Mouse (Mus musculus): ENCODE results near the gene Krt10. TPM values are rescaled to one million over a fixed set of nuclear protein-coding genes. Genes with fewer than 3 reads are reported as not detected.

The Krt10 gene
- total and polyA plus RNA-seq, 2 experiments from 2014 or later: 0.84 to 22.6 TPM

DNA sequence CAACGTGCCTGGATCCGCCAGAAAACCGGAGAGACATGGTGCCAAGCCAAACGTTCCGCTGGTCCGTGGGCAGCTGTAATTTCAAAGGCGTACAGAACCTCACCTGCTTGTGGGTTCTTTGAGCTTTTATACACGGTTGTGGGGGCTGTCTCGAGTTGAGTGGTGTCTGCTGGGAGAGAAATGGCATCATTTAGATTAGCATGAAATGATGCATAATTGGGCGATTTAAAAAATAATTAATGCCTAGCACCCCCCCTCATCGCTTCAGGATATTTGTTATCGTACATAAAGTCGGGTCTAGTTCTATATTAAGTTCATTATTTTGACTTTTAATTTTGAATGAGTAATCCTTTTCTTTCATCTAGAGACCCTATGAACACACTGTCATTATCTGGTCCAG is 14.4 kb downstream of the Krt10 start, which contains the start of gene Krt28:
TSS of gene Krt28 (minus strand) at position 101 of the 400 bp plus-strand sequence.
- no peak within 1 kb of the TSS for H3K4me3 ChIP-seq (ENCODE audit: low read depth, low read length)
- no peaks in the 10 kb centered on the region for H3K36me3 ChIP-seq (replicated peaks; ENCODE audit: control insufficient read depth, insufficient read depth, low read length)
- H3K4me1 ChIP-seq (ENCODE audit: control insufficient read depth, insufficient read depth): no peaks in the 10 kb centered on the region
- H3K27ac ChIP-seq (ENCODE audit: low read depth): no peak within 1 kb of the TSS
- no peak within 1 kb of the TSS for H3K9ac ChIP-seq (replicated peaks; ENCODE audit: low read depth, low read length)
- no peak within 1 kb of the TSS for H3K4me2 ChIP-seq (ENCODE audit: low read depth, low read length)
- DNase-seq (ENCODE audit: low spot score): no peak
- 77% methylated on average over 13 of the region's 13 CpGs for WGBS
- ATAC-seq (ENCODE audit: insufficient read depth, low read depth): no peak
- 0 out of 2 replicates have a peak, but pooled peaks cover 7% of the 10 kb centered on the region for H3K27me3 ChIP-seq (ENCODE audit: control insufficient read depth, insufficient read depth, low read length)
- TF ChIP-seq CTCF (IDR thresholded peaks at IDR 0.05; ENCODE audit: low read depth): no peak
- no peak for TF ChIP-seq EP300 (IDR thresholded peaks at IDR 0.05; ENCODE audit: low read depth)
- no peaks in the 10 kb centered on the region for H3K9me3 ChIP-seq (replicated peaks; ENCODE audit: control insufficient read depth, low read length)

DNA sequence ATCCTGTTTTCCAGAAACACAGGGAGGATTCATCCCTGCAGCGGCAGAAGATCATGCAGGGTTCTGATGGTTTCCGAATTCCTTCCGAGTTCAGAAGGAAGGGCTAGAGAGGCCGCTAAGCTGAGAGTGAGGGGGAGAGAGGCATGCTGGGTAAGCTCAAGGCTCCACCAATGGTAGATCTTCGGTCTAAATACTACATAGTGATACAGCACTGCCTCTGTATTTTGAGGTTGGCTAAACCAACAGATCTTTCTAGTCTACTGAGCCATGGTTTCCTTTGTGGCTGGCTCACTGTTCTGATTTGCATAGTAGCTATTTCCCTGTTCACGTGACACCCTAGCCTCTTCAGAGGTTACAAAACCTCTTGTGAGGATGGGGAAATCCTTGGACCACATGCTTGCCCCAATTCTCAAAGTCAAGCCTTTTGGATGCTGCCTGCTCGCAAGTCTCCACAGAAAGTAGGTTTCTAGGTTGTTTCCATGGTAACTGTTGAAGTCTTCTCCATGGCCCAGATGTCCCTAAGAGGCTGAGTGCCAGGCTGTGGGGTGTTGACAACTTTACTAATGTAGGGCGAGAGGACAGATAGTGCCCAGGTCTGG is 19.2 kb downstream of the Krt10 start:
- H3K27me3 ChIP-seq (ENCODE audit: control insufficient read depth, insufficient read depth, low read length): 0 out of 2 replicates have a peak, but pooled peaks cover 4% of the 10 kb centered on the region
- H3K4me3 ChIP-seq (ENCODE audit: low read depth, low read length): no peak overlapping the region
- H3K4me1 ChIP-seq (ENCODE audit: control insufficient read depth, insufficient read depth): no peaks in the 10 kb centered on the region
- H3K9ac ChIP-seq (replicated peaks; ENCODE audit: low read depth, low read length): no peak overlapping the region
- H3K9me3 ChIP-seq (replicated peaks; ENCODE audit: control insufficient read depth, low read length): no peaks in the 10 kb centered on the region
- H3K36me3 ChIP-seq (replicated peaks; ENCODE audit: control insufficient read depth, insufficient read depth, low read length): no peaks in the 10 kb centered on the region
- ATAC-seq (ENCODE audit: insufficient read depth, low read depth) (no peak), DNase-seq (ENCODE audit: low spot score) (no peak)
- no peak overlapping the region for H3K27ac ChIP-seq (ENCODE audit: low read depth)
- 78% methylated on average over 8 of the region's 8 CpGs for WGBS
- no peak for TF ChIP-seq EP300 (IDR thresholded peaks at IDR 0.05; ENCODE audit: low read depth)
- no peak for TF ChIP-seq CTCF (IDR thresholded peaks at IDR 0.05; ENCODE audit: low read depth)
- no peak overlapping the region for H3K4me2 ChIP-seq (ENCODE audit: low read depth, low read length)

DNA sequence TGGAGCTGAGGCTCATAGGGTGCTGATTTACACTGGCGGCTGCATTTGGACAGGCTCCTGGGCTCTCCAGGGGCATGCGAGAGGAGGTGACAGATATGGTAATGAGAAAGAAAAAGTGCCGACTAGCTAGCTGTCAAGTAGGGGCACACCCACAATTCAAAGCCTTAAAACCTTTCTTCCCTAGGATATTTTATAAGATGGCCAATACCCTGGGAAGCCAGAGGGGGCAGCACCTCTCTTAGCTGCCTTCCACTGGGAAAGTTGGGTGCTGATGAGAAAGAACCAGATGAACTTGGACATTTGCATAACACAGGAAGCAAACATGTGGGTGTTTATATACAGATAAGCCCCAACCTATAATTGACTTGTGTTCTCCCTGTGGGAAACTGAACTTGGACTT is 19.9 kb downstream of the Krt10 start:
- peak; percentile 47 for TF ChIP-seq CTCF (IDR thresholded peaks at IDR 0.05; ENCODE audit: low read depth)
- TF ChIP-seq EP300 (IDR thresholded peaks at IDR 0.05; ENCODE audit: low read depth): no peak
- no peaks in the 10 kb centered on the region for H3K27me3 ChIP-seq (ENCODE audit: control insufficient read depth, insufficient read depth, low read length)
- WGBS: 6% methylated on average over 3 of the region's 3 CpGs
- H3K36me3 ChIP-seq (replicated peaks; ENCODE audit: control insufficient read depth, insufficient read depth, low read length): no peaks in the 10 kb centered on the region
- DNase-seq (ENCODE audit: low spot score) (no peak), ATAC-seq (ENCODE audit: insufficient read depth, low read depth) (no peak)
- H3K4me3 ChIP-seq (ENCODE audit: low read depth, low read length): no peak overlapping the region
- no peak overlapping the region for H3K9ac ChIP-seq (replicated peaks; ENCODE audit: low read depth, low read length)
- H3K4me2 ChIP-seq (ENCODE audit: low read depth, low read length): no peak overlapping the region
- no peak overlapping the region for H3K27ac ChIP-seq (ENCODE audit: low read depth)
- H3K9me3 ChIP-seq (replicated peaks; ENCODE audit: control insufficient read depth, low read length): no peaks in the 10 kb centered on the region
- no peaks in the 10 kb centered on the region for H3K4me1 ChIP-seq (ENCODE audit: control insufficient read depth, insufficient read depth)

DNA sequence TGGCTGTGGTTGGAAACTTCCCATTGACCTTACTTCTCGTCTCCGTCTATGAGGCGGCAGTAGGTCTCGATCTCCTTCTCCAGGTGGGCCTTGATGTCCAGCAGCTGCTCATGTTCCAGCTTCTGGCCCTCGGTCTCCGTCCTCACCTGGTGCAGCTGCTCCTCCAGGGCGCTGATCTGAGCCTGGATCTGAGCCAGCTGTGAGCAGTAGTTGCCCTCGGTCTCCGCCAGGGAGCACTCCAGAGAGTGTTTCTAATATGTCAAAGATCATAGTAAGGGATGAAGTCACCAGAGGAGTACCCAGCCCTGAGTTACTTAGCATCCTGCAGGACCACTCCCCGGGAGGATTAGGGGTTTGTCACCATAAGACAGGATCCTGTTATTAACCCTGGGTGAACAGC is 22.4 kb downstream of the Krt10 start:
- no peaks in the 10 kb centered on the region for H3K27me3 ChIP-seq (ENCODE audit: control insufficient read depth, insufficient read depth, low read length)
- 36% methylated on average over 10 of the region's 10 CpGs for WGBS
- no peak overlapping the region for H3K4me2 ChIP-seq (ENCODE audit: low read depth, low read length)
- H3K27ac ChIP-seq (ENCODE audit: low read depth): no peak overlapping the region
- no peaks in the 10 kb centered on the region for H3K36me3 ChIP-seq (replicated peaks; ENCODE audit: control insufficient read depth, insufficient read depth, low read length)
- ATAC-seq (ENCODE audit: insufficient read depth, low read depth): no peak
- H3K9me3 ChIP-seq (replicated peaks; ENCODE audit: control insufficient read depth, low read length): no peaks in the 10 kb centered on the region
- H3K4me1 ChIP-seq (ENCODE audit: control insufficient read depth, insufficient read depth): no peaks in the 10 kb centered on the region
- TF ChIP-seq EP300 (IDR thresholded peaks at IDR 0.05; ENCODE audit: low read depth): no peak
- no peak for TF ChIP-seq CTCF (IDR thresholded peaks at IDR 0.05; ENCODE audit: low read depth)
- no peak overlapping the region for H3K4me3 ChIP-seq (ENCODE audit: low read depth, low read length)
- DNase-seq (ENCODE audit: low spot score): no peak
- no peak overlapping the region for H3K9ac ChIP-seq (replicated peaks; ENCODE audit: low read depth, low read length)

- no peak for ATAC-seq (ENCODE audit: insufficient read depth, low read depth)
- Histone ChIP-seq H3K27me3 (ENCODE audit: control insufficient read depth, insufficient read depth, low read length) (no peaks in the 10 kb centered on the region), H3K36me3 (replicated peaks; ENCODE audit: control insufficient read depth, insufficient read depth, low read length) (no peaks in the 10 kb centered on the region), H3K9ac (replicated peaks; ENCODE audit: low read depth, low read length) (no peak overlapping the region), H3K9me3 (replicated peaks; ENCODE audit: control insufficient read depth, low read length) (no peaks in the 10 kb centered on the region), H3K4me3 (ENCODE audit: low read depth, low read length) (no peak overlapping the region), H3K27ac (ENCODE audit: low read depth) (no peak overlapping the region), H3K4me1 (ENCODE audit: control insufficient read depth, insufficient read depth) (no peaks in the 10 kb centered on the region), H3K4me2 (ENCODE audit: low read depth, low read length) (no peak overlapping the region)
- no peak for TF ChIP-seq EP300 (IDR thresholded peaks at IDR 0.05; ENCODE audit: low read depth)
- TF ChIP-seq CTCF (IDR thresholded peaks at IDR 0.05; ENCODE audit: low read depth): peak; percentile 63
- DNase-seq (ENCODE audit: low spot score): peak; percentile 13
- WGBS: 24% methylated on average over 9 of the region's 9 CpGs
Measured at GRCm38 (mm10) chr11:99364412-99364811, 24.8 kb downstream of the Krt10 start.

GRCm38 (mm10) chr11:99361423-99361822 is 27.7 kb downstream of the Krt10 start:
- Histone ChIP-seq H3K27ac (ENCODE audit: low read depth) (no peak overlapping the region), H3K27me3 (ENCODE audit: control insufficient read depth, insufficient read depth, low read length) (no peaks in the 10 kb centered on the region), H3K4me2 (ENCODE audit: low read depth, low read length) (no peak overlapping the region), H3K36me3 (replicated peaks; ENCODE audit: control insufficient read depth, insufficient read depth, low read length) (no peaks in the 10 kb centered on the region), H3K9ac (replicated peaks; ENCODE audit: low read depth, low read length) (no peak overlapping the region), H3K4me3 (ENCODE audit: low read depth, low read length) (no peak overlapping the region), H3K4me1 (ENCODE audit: control insufficient read depth, insufficient read depth) (no peaks in the 10 kb centered on the region), H3K9me3 (replicated peaks; ENCODE audit: control insufficient read depth, low read length) (no peaks in the 10 kb centered on the region)
- no peak for DNase-seq (ENCODE audit: low spot score)
- ATAC-seq (ENCODE audit: insufficient read depth, low read depth): no peak
- WGBS: 81% methylated on average over 8 of the region's 8 CpGs
- TF ChIP-seq CTCF (IDR thresholded peaks at IDR 0.05; ENCODE audit: low read depth) (no peak), EP300 (IDR thresholded peaks at IDR 0.05; ENCODE audit: low read depth) (no peak)
